Mouse (Mus musculus) T-cell, adult 2 months (primary cell): ENCODE measurements at regions not wholly inside any gene's neighbourhood (a gene's known extent, or its start where the extent isn't known, plus 50 kb on each side); places are given as distances from the start of the nearest gene placed in this dataset.

Experiments
- DNase-seq: peaks from one replicate; pipeline ENCODE4 v3.0.0; 2022; ENCODE audit warnings: low spot score

- no peak for DNase-seq
These were observed 67.9 kb downstream of the 3100002H09Rik start for GRCm38 (mm10) chr4:124542696-124543095.

DNA sequence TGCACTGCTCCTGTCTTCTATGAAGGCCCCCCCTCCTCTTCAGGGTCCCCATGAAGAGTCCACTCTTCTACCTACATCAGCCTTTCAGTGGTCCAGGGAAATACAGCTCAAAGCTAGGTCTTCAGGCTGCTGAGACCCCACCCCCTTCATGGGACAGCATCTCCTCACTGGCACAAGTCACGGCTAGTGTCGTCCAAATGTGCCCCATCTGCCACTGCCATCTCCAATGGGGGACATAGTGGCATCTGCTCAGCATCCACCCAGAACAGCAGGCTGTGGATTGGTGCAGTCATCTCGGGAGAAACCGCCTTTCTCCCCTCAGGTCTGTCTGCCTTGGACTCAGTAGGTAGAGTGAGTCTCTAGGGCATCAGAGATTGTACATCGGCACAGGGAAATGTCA lies 72.1 kb downstream of the 3100002H09Rik start:
- DNase-seq = no peak

- no peak for DNase-seq
These were observed 72.9 kb downstream of the 3100002H09Rik start for GRCm38 (mm10) chr4:124537681-124538080.

DNA sequence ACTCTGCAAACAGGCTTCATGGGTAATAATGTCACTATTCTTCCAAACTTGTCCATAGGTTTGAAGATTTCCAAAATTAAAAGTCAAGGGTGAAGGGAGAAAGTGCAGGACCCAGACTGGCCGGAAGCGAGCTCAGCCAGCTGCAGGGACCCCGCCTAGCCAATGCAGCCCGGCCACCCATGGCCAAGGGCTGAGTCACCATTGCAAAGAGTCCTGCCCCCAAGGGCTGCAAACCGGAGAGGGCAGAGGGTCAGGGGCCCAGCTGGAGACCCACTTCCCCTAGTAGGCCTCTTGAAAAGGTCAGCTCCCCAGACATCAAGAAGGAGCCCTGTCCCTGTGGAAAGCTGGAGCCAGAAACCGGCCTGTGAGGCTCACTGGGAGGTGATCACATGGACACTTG lies 77.0 kb downstream of the 3100002H09Rik start:
- DNase-seq = no peak

DNA sequence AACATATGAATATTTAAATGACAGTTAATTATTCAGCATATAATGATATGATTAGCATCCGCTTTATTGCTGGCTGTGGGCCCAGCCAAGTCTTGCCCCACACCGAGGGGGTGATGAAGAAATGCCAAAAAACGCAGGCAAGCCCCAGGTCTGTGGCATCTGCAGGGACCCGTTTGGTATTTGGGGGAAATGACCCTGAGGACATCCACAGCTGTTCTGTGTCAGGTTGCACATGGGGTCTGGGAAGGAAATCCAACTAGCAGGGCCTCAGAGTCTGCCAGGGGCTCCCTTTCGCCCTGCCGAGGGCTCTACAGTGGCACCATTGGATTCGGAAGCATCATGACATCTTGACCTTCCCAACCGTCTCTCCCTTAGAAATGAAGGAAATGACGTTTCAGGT lies 80.0 kb downstream of the 3100002H09Rik start:
- DNase-seq = no peak

DNA sequence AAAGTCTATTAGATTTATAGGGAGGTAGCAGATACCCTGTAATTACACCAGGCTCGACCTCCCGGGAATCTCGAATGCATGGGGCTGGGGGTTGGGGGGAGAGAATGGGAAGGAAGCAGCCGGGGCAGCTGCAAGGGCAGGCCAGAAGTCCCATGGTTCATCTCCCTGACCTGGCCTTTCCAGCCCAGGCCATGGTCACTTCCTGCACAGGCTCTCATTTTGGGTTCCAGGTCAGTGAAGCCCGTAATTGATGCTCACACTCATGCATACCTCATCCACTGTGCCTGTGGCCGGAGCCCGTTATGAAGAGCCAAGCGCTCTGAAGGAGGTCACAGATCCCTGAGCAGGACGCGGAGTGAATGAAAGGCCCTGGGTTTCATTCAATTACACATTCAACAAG lies 83.8 kb downstream of the 3100002H09Rik start:
- no peak for DNase-seq

- no peak for DNase-seq
These were observed 84.2 kb downstream of the 3100002H09Rik start for GRCm38 (mm10) chr4:124526362-124526761.

- DNase-seq = no peak
These were observed 90.3 kb downstream of the 3100002H09Rik start for GRCm38 (mm10) chr4:124520309-124520708.

DNA sequence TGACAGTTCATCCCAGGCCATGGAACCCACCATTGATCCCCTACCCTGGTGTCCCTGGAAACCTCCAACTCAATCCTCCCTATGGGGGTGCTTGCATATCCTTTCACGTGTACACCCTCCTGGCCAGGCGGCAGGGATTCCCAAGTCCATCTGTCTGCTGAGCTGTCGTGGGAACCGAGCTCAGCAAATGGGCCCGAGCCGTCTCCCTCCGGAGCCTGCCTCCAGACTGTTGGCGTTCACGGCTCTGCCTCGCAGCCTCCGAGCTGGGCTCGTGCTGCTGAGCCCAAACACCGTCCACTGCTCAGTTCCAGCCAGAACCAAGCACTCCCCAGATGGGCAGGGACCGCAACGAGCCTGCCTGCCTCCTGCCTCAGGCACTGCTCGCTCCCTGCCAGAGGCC lies 98.8 kb downstream of the 3100002H09Rik start:
- no peak for DNase-seq

GRCm38 (mm10) chr4:124510816-124511215 lies 99.8 kb downstream of the 3100002H09Rik start:
- DNase-seq = no peak

- no peak for DNase-seq
These were observed 100.9 kb downstream of the 3100002H09Rik start for GRCm38 (mm10) chr4:124509695-124510094.

DNA sequence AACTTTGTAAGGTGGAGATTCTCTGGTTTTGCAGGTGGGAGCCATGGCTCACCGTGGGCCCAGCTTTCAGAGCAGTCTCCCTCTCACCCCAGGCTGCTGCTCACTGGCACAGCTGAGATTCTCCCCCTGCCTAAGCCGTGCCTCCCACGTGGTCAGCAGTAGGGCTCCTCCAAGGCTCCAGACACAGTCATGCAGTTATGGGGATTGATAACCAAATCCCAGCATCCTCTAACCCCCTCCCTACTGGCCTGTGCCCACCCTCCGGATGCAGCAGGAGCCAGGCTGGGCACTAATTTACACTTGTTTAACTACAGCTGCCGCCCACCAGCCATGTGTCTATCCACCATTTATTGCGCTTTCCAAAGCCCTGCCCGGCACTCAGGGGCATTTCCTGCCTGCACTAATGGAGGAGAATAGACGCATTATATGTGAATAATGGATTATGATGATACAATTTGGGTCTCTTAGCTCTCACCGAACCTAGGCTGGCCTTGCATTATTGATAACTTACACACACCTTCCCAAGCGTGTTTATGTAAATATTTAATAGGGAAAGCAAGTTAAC lies 104.4 kb downstream of the 3100002H09Rik start:
- DNase-seq = no peak

- no peak for DNase-seq
These were observed 108.8 kb downstream of the 3100002H09Rik start for GRCm38 (mm10) chr4:124501785-124502184.

DNA sequence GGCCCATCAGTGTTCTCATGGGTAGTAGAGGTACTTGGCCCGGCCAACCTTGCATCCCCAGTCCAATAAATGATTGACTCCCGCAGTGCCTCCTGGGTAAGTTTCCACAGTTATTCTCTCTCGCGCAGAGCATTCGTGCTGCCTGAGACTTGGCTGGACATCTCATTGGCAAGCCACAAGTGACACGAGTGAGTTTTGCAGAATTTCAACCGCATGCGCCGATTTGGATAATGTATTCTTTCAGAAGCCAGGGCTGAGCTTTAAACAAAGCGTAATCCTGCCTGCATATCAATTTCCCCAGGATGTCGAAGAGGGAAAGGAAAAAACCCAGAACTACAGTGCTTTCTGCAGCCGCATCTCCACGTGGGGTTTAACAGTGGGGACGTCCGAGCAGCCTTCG lies 112.6 kb downstream of the 3100002H09Rik start:
- DNase-seq = no peak

DNA sequence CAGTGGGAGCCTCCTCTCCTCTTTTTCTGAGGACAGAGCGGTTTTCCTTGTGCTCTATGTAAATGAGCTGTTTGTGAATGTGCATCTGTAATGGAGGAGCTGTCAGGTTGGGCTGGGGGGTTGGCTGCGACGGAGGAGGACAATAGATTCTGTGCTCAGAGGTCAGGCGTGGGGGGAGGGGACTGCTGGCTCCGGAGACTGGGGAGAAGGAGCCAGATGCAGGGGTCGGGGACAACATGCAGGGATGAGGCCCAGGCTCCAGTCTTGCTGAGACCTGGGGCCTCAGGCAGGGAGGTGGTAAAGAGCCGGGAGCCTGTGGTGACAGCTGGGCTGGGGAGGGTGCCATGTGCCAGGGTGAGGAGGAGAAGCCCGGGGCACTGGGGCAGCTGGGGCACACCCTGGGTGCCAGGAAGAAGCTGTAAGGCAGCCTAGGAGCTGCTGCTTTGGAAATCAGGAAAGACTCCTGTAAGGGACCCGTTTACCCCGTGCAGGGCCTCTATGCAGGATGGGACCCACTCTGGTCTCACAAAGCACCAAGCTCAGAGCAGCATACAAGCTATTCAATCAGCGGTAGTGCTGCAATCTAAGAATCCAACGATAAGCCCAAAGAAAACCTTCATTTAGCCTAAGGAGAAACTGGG lies 124.5 kb downstream of the 3100002H09Rik start:
- no peak for DNase-seq

GRCm38 (mm10) chr4:124484613-124485586 lies 125.7 kb downstream of the 3100002H09Rik start:
- no peak for DNase-seq

DNA sequence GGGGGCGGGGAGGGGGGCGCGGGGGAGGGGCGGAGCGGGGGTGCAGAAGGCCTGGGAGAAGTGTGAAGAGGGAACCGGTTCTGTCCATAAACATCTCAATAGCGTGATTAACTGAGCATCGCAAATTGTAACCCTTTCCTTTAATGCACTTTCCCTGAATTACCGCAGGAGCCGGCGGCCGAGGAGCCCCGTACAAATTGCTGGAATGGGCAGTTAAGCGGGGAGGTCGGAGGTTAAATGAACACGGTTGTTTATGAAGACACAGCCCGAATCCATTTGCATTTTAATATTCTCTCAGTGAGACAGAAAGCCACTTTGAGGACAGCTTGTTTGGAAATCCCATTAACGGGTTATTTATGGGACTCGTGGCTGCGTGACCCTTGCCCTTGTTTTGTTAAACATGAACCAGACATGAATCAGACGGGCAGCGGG lies 132.7 kb downstream of the 3100002H09Rik start:
- no peak for DNase-seq

DNA sequence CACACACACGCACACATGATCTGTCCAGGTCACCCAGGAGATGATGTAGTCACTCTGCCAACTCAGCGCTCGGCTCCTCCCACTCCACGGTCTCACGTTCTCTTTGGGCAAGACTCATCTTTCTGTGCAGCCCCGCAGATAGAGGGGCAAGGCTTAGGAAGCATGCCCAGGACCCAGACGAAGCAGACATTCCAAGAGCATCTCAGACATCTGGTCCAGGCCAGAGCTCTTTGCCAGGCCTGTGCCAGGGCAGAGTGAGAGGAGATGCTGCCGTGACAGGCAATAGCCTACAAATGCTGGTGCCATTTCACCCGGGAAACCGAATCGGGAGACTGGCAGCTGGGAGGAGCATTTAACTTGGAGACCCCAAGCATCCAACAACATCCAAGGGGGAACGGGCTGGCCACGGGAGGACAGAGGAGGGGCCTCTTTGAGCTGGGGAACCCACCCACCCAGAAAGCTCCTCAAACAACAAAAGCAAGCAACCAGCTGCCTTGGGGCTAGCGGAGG lies 133.2 kb downstream of the 3100002H09Rik start:
- DNase-seq = no peak

GRCm38 (mm10) chr4:124465229-124465820 lies 145.3 kb downstream of the 3100002H09Rik start:
- no peak for DNase-seq

DNA sequence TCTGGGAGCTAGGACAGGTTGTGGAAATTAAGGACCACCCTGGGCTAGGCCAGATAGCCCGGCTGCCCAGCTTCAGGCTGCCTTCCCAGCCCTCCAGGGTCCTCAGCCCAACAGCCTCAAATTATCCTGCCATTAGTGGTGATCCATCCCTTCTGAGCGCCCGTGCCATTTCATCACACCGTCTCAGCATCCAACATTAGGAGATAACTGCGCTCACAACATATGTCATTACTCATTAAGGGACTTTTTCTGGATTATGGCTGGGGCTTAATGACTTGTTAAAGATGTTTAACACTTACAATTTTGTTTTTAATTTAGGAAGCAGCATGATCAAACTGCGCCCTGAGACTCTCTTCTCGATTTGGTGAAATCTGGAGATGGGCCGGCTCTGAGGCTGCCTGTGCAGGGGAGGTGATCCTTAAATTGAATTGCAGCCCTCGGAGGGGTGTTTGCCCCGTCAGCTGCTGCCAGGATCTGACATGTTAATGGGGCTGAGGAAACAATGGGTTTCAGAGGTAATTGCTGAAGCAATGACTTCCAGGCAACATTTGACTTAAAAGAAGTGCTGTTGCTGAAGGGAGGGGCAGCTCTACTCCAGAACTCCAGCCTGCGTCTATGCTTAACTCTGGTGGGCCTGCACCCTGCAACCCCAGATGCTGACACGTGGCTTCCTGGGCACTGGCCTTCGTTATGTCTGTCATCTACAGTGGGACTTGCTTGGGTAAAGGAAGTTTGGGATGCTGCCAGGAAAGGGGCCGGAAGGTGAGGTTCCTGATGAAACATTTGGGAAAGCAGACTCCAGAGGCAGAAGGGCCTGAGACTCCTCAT lies 154.9 kb downstream of the 3100002H09Rik start:
- no peak for DNase-seq

GRCm38 (mm10) chr4:124451131-124451530 lies 159.5 kb downstream of the 3100002H09Rik start:
- DNase-seq = no peak
